Mouse (Mus musculus) cerebellum, adult 8-10 months (tissue): ENCODE data around the gene Ttf2.

ENCODE experiments used
- DNase-seq: peaks from one replicate; pipeline ENCODE4 v3.0.0; 2022

The Ttf2 gene

DNA sequence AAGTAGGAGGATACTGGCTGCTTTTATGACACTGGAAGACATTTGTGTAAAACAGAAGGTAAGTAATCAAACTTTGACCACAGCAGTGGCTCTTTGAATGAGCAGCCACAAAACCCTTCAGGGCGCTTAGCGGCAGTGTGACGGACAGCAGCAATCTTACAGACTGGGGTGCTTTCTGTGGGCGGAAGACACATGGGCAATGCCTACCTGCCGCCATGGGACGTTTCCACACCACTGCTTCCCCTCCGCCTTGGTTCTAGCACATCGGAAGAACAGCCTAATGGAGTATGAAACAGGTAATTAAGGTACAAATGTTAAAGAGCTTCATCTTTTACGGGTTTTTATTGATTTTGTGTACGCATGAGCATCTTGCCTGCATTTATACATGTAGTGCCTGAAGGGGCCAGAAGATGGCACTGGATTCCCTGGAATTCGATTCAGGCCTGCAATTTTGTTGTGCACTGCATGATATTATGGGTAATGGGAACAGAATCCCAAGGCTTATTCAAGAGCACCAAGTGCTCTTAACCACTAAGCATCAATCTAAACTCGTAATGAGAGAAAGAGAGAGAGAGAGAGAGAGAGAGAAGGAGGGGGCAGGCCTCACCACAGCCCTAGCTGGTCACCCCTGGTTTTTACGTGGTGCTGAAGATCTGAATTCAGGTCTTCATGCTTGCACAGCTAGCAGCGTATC is 5.5 kb downstream of the Ttf2 start:
- no peak for DNase-seq

GRCm38 (mm10) chr3:100961501-100961900 is 8.0 kb downstream of the Ttf2 start:
- DNase-seq, result no peak

GRCm38 (mm10) chr3:100961007-100961406 is 8.5 kb downstream of the Ttf2 start:
- DNase-seq, result no peak

DNA sequence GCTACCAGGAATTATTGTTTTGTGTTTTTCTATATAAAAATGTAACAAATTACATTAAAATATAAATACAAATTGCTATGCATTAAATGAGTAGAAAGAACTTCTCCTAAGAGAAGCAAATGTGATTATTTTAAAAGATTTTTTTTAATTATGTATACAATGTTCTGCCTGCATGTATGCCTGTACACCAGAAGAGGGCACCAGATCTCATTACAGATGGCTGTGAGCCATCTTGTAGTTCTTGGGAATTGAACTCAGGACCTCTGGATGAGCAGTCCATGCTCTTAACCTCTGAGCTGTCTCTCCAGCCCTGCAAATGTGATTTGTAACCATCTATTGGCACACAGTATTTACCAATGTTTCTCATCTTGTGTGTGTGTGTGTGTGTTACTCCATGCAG is 14.8 kb downstream of the Ttf2 start:
- no peak for DNase-seq

- DNase-seq, result no peak
Observed at GRCm38 (mm10) chr3:100951531-100951930, 17.9 kb downstream of the Ttf2 start.

- no peak for DNase-seq
Observed at GRCm38 (mm10) chr3:100947286-100947685, 22.2 kb downstream of the Ttf2 start.

- DNase-seq, result no peak
Observed at GRCm38 (mm10) chr3:100940496-100941037, 28.9 kb downstream of the Ttf2 start.

GRCm38 (mm10) chr3:100938211-100938610 is 31.3 kb downstream of the Ttf2 start:
- no peak for DNase-seq

DNA sequence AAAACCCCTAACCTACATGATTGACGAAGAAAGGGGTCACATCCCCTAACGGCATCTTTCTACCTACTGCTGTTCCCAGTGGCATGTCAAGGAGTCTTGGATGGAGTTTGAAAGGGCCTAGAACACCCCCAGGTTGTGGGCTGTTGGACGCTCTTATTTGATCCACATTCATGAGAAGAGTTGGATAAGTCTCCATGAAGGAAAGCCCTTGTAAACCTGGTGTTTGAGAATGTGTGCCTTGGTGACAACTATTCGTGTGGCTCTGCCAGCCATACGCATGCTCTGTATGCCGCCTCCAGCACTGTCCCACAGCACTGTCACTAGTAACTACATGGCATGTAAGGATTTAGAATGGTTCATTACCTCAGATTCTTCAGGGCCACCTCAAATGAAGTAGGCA is 33.3 kb downstream of the Ttf2 start:
- DNase-seq, result no peak

- no peak for DNase-seq
Observed at GRCm38 (mm10) chr3:100935521-100935920, 33.9 kb downstream of the Ttf2 start.

DNA sequence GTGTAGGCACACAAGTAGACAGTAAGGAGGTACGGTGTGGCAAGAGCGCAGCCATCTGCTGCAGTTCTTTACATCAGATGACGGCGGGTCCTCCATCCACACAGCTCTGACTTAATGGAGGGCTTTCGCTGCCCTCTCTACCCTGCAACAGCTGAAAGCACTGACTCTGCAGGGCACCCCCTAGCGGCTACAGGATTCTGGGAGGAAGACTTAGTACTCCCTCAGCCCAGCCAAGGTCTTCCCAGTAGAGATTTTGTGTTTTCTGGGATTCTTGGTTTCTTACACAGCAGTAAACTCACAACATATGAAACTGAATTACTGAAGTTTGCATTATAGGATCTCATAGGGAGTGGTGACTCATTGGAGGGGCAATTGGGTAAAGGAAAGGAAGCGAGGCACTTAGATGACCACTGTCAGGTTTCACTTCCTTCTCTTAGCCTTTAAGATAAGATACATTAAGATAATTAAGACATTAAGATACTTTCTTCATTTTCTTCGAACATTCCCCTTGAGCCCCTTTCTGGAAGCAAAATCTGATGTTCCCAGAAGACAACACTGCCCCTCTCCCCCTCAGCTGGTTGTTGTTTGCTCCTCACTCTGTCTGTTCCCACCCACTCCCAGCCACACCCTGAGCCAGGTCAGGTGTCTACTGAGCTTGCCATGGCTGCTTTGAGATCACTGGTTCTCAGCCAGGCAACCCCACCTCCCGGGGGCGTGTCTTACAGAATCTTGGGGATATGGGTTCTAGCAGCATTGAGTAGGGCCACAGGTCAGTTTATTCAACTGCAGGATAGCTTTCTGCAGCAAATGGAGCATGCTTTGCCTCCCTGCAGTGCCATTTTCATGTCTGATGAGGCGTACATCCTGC is 37.2 kb downstream of the Ttf2 start:
- DNase-seq, result no peak

DNA sequence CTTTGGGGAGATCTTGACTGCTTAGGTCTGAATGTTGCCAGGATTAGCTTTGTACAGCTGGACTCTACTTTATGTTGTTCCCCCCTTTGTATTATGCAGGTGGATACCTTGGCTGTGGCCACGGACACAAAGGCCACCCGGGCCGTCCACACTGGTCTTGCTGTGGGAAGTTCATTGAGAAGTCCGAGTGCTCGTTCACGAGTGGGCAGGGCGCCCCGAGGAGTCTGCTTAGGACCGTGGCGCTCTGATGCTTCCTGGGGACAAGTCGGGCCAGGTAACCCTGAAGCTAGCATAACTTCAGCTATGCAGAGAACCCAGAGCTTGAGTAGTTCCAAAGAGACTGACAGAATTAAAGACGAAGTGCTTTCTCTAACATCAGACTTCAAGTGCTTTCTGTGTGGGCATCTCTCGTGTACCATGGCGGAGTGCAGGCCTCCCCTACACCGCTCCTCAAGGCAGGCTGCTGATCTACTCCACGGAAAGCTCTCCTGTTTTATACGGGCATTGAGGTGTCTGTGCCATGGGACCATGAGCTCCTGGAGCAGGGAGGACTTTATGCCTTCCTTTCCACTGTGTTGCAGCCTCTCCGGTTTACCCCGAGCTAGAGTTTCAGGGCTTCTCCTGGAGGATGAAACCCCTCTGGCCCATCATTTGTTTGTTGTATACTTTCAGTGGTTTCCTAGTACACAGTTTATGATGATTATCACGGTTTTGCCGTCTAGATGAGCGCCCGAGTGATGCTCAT is 38.0 kb downstream of the Ttf2 start:
- DNase-seq, result no peak

DNA sequence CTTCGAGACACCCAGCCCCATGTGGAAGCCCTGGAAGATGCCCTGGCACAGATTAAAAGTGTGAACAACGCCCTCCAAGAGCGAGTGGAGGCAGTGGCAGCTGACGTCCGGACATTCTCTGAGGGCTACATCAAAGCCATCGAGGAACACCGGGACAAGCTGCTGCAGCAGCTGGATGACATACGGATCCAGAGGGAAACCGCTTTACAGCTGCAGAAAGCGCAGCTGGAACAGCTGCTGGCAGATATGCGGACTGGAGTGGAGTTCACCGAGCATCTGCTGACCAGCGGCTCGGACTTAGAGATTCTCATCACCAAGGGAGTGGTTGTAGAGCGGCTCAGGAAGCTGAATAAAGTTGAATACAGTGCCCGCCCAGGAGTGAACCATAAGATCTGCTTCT is 44.3 kb downstream of the Ttf2 start:
- no peak for DNase-seq

GRCm38 (mm10) chr3:100924065-100924732 is 45.3 kb downstream of the Ttf2 start:
- DNase-seq, result no peak

GRCm38 (mm10) chr3:100922506-100923375 is 46.7 kb downstream of the Ttf2 start:
- peak; percentile 25 for DNase-seq

DNA sequence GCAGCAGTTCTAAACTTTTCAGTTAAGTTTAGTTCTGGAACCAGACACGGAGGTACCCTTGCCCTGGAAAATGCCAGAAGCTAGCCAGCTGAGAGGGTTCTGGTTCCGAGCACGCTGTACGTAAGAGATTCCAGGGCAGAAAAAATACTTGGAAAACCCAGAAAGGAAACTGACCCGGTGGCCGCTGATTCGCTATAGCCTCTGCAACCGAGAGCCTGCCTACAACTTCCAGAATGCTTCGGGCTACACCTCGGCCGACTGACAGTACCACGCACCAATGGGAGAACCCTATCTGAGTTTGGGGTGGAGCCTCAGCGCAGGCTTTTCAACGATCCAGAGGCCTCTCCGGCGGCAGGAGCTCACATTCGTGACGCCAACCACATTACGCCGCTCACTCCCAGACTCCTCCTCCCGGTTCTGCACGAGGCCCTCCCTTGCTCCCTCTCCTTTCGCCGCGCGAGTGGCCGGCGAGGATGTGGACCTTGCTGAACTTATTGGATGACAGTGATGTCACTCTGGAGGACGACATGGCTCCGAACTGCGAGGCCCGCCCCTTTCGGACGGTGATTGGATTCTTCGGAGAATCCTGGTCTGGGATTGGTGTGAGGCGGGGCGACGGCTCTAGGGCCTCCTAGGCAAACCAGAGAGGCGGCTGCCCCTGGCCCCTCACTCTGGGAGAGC is 47.5 kb downstream of the Ttf2 start, which contains the start of gene Trim45:
Gene Trim45 (plus strand): TSS at position 378 of the 681 bp plus-strand sequence.
- peak; percentile 98 for DNase-seq

DNA sequence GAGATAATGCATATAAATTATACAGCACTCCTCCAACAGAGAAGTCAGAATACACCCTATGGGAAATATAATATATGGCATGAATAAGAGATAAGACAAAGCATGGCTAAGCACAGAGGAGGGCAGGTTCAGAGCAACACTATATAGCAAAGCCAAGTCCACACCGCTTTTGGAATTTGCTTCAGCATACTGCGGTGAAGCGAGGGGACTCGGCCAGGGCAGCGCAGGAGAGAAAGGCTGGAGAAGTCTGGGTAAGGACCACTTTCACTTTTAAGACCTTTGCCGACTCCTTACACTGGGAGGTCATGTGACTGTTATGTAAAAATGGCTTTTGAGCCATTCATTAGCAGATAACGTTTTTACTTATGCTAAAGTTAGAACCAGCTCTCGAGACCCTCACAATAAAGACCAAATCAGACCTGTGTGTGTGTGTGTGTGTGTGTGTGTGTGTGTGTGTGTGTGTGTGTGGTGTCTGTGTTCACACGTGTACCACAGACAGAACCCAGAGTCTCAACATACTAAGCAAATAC is 48.8 kb downstream of the Ttf2 start:
- DNase-seq, result no peak

DNA sequence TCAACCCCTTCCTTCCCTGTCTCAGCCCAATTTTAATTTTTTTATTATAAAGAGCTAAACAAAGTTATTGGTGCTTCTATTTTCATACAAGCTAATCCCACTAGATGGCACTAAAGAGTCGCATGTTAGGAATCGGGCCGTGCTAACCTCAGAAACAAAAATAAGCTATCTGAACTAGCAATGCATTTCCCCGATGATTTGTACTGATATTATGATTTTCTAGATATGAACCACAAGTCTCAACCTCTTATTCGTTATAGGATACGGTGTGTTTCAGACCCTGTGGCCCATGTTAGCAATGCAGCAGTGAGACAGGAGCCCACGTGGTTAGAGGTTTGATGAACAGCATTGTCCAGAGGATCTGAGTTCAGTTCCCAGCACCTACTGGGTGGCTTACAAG is 52.6 kb downstream of the Ttf2 start:
- DNase-seq, result no peak

DNA sequence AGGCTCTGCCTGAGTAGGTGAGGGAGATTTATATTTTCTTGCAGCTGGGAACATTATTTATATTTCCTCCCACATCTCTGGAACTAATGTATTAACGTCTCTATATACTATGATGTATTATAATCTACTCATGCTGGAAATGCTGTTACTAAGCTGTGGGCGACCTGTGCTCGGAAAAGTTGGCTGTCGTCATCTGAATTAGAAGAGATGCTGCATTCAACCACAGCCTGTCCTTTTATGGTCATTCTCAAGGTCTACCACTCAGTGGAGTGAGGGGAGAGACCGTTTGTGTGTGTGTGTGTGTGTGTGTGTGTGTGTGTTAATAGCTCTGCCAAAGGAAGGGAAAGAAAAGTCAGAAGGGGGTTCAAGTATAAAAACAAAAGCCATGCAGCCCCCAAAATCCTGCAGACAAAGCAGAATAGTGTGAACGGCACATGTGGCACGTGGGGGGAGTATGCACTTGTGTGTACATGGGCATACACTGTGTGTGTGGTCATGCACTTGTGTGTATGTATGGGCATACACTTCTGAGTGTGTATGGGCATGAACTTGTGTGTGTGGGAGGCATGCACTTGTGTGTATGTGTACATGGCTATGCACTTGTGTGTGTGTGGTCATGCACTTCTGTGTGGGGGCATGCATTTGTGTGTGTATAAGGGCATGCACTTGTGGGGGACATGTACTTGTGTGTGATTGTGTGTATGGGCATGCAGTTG is 57.8 kb downstream of the Ttf2 start:
- no peak for DNase-seq

DNA sequence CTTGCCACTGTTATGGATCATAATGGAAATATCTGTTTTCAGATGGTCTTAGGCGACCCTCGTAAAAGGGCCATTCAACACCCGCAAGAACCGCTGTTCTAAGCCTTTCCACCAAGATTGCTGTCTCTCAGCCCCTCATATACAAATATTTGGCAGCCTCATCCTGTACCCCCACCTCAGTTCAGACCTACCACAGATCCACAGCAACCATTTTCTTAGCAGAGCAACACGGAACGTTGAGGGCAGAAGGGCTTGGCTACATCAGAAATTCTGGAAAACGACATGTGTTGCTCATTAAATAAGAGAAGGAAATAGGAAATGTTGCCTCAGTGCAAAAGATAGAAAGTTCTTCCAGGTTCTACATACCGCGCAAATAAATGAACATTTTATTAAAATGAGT is 58.4 kb downstream of the Ttf2 start:
- no peak for DNase-seq
